Mouse (Mus musculus) gastrocnemius, adult 18-20 months (tissue): ENCODE data around the gene Reck. TPM values are rescaled to one million over a fixed set of nuclear protein-coding genes. Genes with fewer than 3 reads are reported as not detected.

Source experiments
- DNase-seq: peaks from one replicate; pipeline ENCODE4 v3.0.0; 2021; ENCODE audit warnings: low spot score
- total RNA-seq, 2 experiments: library from RNA; stranded (reverse); gene quantifications; 2 replicates each; pipeline ENCODE4 v1.2.3; 2021

The Reck gene
- total RNA-seq, 2 experiments from 2014 or later, result 2.0 to 2.3 TPM

DNA sequence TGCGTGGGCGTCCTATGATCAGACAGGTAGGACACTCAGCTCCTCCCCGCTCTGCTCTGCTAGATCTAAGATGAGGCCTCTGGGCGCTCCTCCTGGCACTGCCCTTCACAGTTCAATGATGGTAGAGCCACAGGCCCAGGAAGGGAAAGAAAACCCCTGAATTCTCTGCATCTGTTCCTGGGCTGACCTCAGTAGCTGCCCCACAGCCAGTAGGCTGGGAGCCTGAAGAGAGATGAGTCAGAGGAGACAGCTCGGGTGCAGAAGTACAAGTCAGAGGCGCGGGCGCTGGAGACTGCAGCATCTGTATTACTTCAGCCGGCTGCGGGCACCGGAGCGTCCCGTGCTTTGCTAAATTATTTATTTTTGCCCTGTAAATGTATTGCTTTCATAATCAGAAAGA is 93.3 kb downstream of the Reck start:
- DNase-seq, result peak; percentile 74

- DNase-seq, result no peak
Measured at GRCm38 (mm10) chr4:43969373-43969772, 94.0 kb downstream of the Reck start.

DNA sequence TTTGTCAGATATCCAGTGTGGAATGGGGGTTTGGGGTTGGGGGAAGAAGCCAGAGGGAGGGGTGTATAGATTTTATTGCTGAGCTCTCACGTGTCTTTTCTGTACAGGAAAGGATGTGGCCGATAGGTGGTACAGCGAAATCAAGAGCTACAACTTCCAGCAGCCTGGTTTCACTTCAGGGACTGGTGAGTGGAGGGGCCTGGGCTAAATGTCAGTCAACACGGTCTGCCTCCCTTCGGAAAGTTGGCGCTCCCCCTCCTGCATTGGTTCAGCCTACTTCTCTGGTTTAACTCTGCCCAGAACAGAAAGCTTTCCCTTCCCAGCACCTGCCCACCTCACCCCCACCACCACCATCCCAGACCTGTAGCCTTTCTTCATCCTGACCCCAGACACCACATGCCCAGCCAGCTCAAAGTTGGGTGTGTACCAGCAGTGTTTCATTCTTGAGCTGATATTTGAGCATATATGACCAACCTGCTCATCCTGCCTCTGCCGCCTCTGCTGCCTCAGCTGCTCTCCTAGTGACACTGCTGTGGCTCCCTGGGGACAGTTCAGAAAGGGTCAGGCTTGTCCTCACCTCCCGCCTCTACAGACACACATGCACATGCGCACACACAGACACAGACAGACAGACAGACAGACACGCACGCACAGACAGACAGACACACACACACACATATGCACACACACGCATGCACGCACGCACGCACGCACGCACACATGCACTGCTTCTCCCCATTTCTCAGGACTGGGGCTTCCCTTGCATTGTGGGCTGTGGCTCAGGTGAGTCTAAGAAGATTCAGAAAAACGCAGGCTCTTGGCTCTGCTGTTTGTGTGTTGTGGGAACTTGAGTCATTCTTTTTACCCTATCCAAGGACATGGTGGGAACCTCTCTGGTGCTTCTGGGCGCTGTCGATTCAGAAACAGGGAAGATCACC is 95.3 kb downstream of the Reck start:
- no peak for DNase-seq

DNA sequence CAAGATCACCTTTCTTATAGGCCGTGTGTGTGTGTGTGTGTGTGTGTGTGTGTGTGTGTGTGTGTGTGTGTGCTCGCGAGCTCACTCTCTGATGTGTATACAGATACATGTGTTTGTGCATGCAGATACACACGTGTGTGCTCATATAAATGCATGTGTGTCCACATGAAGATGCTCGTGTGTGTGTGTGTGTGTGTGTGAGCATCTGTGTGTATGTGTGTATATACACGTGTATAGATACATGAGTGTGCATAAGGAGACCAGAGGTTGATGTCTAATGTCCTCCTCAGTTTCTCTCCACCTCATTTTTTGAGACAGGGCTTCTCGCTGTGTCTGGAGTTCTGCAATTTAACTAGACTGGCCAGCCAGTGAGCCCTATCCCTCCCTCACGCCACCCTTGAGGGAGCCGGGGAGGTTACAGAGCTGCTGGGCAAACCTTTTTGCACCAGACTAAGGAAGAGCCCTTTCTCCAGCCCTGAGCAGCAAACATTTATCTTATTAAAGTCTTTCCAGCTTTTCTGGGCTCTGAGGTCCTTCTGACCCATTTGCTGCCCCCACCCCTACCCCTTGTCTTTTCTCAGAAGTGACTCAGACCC is 96.3 kb downstream of the Reck start:
- DNase-seq, result no peak

GRCm38 (mm10) chr4:43972137-43972591 is 96.8 kb downstream of the Reck start:
- no peak for DNase-seq

GRCm38 (mm10) chr4:43973526-43973981 is 98.2 kb downstream of the Reck start:
- DNase-seq, result peak; percentile 81

DNA sequence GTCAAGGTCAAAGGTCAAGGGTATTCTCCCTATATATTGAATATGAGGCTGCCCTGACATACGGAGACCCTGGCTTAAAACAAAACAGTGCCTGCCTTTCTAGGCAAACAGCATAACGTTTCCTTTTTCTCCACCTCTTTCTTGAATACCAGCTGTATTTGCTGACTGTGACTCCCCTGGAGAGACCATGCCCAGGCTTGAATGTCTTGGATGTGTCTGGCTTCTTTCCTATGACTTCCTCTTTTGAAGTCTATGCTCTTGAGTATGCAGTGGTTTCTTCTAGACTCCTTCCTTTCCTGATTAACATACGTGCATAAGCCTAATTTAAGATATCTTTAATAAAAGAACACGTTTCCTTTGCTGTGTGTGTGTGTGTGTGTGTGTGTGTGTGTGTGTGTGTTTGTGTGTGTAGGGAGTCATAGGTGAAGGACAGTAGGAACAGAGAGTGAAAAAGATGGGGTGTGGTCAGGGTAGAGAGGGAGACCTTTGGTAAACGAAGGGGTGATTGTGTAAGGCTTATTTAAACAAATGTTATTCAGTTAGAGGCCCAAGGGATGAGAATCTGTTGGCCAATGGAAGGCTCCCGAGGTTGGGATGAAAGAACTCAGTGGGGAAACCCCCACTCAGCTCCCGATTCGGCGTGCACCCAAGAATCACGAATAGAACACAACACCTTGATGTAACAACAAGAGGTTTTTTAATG is 99.7 kb downstream of the Reck start:
- no peak for DNase-seq

DNA sequence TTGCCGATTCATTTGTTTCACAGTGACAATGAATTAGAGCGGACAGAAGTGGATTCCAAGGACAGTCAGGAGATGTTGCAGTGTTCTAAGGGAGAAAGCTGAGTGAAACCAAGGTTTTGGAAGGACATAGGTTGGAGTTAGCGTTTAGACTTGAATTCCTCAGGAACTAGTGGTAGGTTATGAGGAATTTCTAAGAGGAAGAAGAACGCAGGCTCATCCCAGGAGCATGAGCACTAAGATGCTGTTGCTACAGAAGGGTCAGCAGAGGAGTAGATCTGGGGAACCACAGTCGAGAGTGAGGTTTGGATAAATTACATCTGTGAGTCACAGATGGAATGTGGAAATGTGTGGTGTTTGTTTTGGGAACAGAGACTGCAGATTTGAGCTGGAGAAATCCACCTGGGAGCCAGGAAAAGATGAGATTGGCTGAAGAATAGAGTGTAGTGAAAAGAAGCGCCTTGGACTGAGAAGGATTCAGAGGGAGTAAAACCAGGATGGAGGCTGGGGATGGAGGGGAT is 101.0 kb downstream of the Reck start:
- no peak for DNase-seq

DNA sequence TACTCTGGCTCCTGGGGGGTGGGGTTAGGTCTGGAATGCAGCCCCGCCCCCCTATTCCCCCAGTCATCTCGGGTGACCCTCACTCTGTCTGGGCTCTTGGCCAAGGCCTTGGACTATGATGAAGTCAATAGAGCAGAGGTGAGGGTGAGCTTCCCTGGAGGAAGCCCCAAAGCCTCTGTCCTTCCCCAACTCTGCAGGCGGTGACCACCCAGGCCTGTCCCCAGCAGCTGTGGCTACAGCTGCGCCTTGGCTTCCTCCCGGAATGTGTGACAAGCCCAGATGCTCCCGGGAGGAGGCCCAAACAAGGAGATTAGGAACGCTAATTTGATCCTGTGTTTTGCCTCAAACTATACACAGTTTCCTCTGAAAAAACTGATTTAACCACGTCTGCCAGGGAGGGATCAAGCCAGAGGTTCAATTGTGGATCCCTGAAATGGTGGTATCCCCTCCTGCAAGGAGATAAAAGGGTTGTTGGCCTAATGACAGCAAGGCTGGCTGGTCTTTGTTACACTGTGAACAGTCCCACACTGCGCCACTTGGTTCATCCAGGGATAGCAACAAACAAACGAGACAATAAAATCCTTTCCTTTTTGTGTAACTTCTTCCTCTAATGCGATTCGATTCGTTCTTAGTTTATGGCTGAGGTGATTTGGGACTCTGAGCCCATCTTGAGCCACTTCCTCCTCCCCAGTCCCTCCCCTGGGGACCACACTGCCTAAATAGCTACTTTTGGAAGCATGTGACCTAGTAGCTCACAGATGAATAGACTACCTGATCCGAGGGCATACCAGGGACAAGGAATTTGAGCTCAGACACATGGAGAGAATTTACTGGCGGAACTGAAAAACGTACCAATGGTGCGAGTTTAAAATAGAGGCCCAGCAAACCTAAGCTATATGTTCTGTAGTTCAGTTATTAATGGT is 103.5 kb downstream of the Reck start:
- peak; percentile 53 for DNase-seq

GRCm38 (mm10) chr4:43979746-43980145 is 104.4 kb downstream of the Reck start:
- DNase-seq, result no peak

DNA sequence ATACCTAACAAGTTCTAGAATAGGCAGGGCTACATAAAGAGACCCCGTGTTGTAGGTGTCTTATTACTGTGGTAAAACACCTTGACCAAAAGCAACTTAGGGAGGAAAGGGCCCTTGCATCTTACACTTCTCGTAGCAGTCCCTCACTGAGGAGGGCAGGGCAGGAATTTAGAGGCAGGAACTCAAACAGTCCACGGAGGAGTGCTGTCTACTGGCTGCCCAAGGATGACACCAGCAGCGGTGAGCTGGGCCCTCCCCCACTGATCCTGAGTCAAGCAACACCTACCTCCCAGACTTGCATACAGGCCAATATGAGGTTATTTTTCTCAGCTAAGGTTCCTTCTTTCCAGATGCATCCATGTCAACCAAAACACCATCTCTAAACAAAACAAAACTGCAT is 104.9 kb downstream of the Reck start:
- no peak for DNase-seq

DNA sequence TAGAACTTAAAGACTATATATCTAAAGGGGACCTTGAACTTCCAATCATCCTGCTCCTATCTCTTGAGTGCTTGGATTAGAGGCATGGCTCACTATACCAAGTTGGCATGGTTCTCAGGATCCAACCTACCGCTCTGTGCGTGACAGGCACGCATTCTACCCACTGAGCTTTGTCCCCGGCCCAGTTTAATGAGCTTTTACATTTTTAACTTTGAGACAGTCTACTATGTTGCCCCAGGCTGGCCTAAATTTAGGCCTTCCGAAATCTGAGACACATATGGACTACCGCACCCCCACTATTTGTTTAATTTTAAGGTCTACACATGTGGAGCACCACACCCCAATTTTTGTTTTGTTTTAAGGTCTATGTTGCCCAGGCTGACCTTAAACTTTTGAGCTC is 105.5 kb downstream of the Reck start:
- DNase-seq, result no peak

GRCm38 (mm10) chr4:43981251-43981650 is 105.9 kb downstream of the Reck start:
- no peak for DNase-seq

GRCm38 (mm10) chr4:43982053-43982732 is 106.9 kb downstream of the Reck start:
- DNase-seq, result peak; percentile 93

DNA sequence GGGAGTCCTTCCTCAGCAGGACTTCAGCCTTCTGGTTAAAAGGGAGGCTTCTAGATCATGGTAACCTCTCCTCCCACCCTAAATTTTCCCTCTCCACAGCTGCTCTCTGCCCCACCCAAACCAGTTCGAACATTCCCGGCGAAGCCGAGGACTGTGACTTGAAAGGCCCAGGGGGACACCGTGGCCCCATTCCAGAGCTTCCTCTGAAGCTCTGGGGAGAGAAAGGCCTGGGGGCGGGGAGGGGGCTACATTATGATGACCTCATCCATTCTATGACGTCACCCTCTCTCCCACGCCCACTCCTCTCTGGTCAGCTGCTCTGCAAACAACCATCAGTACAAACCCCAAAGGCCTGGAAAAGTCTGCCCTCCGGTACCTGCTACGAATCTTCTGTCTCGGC is 107.9 kb downstream of the Reck start, which contains the start of gene Ccin:
TSS of gene Ccin (plus strand) at position 303 of the 400 bp plus-strand sequence.
- no peak for DNase-seq

DNA sequence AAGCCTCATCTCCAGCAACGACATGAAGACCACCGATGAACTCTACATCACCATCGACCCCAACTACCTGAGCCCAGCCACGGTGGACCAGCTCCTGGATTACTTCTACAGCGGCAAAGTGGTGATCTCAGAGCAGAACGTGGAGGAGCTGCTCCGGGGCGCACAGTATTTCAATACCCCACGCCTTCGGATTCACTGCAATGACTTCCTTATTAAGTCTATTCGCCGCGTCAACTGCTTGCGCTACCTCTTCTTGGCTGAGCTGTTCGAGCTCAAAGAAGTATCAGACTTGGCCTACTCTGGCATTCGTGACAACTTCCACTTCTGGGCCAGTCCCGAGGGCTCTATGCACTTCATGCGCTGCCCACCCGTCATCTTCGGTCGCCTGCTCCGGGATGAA is 108.4 kb downstream of the Reck start:
- DNase-seq, result no peak

- DNase-seq, result no peak
Measured at GRCm38 (mm10) chr4:43984326-43984725, 109.0 kb downstream of the Reck start.

- DNase-seq, result no peak
Measured at GRCm38 (mm10) chr4:43988976-43989375, 113.6 kb downstream of the Reck start.

DNA sequence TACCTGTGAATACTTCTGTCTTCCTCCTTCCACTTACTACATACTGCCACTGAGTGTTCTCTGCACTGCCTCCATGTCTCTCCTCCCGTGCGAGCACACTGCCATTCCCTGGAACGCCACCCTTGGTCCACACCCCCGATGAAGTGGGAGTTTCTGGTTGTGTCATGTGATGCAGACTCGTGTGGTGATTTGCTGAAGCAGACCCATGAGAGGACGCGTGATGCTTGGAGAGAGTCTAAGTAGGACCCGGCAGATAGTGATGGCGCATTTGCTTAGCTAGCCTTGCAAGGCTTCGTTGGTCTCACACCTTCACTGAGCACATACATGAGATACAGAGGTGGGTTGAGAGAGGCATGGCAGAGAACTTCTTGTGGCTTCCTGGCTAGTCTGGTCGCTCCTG is 117.7 kb downstream of the Reck start:
- no peak for DNase-seq

GRCm38 (mm10) chr4:43994342-43994741 is 119.0 kb downstream of the Reck start:
- no peak for DNase-seq
